Mouse (Mus musculus): Measurements from ENCODE around the gene Apoc2. TPM values are rescaled to one million over a fixed set of nuclear protein-coding genes. Genes with fewer than 3 reads are reported as not detected.

Gene Apoc2
- polyA plus RNA-seq (2015; fragmentation: Nextera tagmentation; extraction: Ambion mirVana): not detected in 2 replicates

- Histone ChIP-seq H3K9ac (replicated peaks; ENCODE audit: low read depth, low read length) (no peak within 1 kb of the TSS), H3K9me3 (ENCODE audit: control insufficient read depth, low read length) (no peaks in the 10 kb centered on the region), H3K36me3 (ENCODE audit: control insufficient read depth, insufficient read depth) (no peaks in the 10 kb centered on the region), H3K27ac (ENCODE audit: low read length) (no peak within 1 kb of the TSS), H3K4me2 (ENCODE audit: low read length) (no peak within 1 kb of the TSS), H3K4me1 (replicated peaks; ENCODE audit: control insufficient read depth, insufficient read depth, low read length) (no peaks in the 10 kb centered on the region), H3K27me3 (replicated peaks; ENCODE audit: control insufficient read depth, insufficient read depth, low read length) (no peaks in the 10 kb centered on the region), H3K4me3 (replicated peaks; ENCODE audit: low read length) (no peak within 1 kb of the TSS)
- no peak for ATAC-seq
- 85% methylated on average over 8 of the region's 8 CpGs for WGBS
Observed at GRCm38 (mm10) chr7:19677872-19678271, at the start of gene Apoc2. Gene Apoc2, minus strand, starts transcription at chr7:19677941.

DNA sequence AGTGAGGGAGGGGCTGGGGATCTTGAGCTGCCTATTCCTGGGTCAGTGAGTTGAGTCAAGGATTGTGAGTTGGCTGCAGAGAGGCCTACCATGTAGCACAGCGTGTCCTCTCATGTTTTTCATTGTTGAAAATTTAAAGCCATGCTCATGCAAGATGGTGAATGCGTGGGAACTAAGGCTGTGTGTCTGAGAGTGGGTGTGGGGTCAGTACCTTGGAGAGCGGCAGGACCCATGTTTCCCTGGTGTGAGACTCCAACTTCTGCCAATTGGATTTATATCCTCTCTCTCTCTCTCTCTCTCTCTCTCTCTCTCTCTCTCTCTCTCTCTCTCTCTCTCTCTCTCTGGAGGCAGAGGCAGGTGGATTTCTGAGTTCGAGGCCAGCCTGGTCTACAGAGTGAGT, 48.8 kb upstream of the Apoc2 start:
- H3K4me2 ChIP-seq (ENCODE audit: low read length): no peak overlapping the region
- 91% methylated on average over 4 of the region's 4 CpGs for WGBS
- H3K4me3 ChIP-seq (replicated peaks; ENCODE audit: low read length): no peak overlapping the region
- H3K9me3 ChIP-seq (ENCODE audit: control insufficient read depth, low read length): no peaks in the 10 kb centered on the region
- H3K27ac ChIP-seq (ENCODE audit: low read length): no peak overlapping the region
- H3K4me1 ChIP-seq (replicated peaks; ENCODE audit: control insufficient read depth, insufficient read depth, low read length): no peaks in the 10 kb centered on the region
- H3K36me3 ChIP-seq (ENCODE audit: control insufficient read depth, insufficient read depth): peaks cover 36% of the 10 kb centered on the region; the same call in 1 of the 2 replicates
- no peak overlapping the region for H3K9ac ChIP-seq (replicated peaks; ENCODE audit: low read depth, low read length)
- no peaks in the 10 kb centered on the region for H3K27me3 ChIP-seq (replicated peaks; ENCODE audit: control insufficient read depth, insufficient read depth, low read length)
- no peak for ATAC-seq

- H3K9me3 ChIP-seq (ENCODE audit: control insufficient read depth, low read length): no peaks in the 10 kb centered on the region
- no peak overlapping the region for H3K4me2 ChIP-seq (ENCODE audit: low read length)
- H3K27me3 ChIP-seq (replicated peaks; ENCODE audit: control insufficient read depth, insufficient read depth, low read length): no peaks in the 10 kb centered on the region
- peaks cover 20% of the 10 kb centered on the region; the same call in 1 of the 2 replicates for H3K36me3 ChIP-seq (ENCODE audit: control insufficient read depth, insufficient read depth)
- 96% methylated on average over 12 of the region's 12 CpGs for WGBS
- ATAC-seq: no peak
- no peak overlapping the region for H3K4me3 ChIP-seq (replicated peaks; ENCODE audit: low read length)
- H3K27ac ChIP-seq (ENCODE audit: low read length): no peak overlapping the region
- no peaks in the 10 kb centered on the region for H3K4me1 ChIP-seq (replicated peaks; ENCODE audit: control insufficient read depth, insufficient read depth, low read length)
- H3K9ac ChIP-seq (replicated peaks; ENCODE audit: low read depth, low read length): no peak overlapping the region
Observed at GRCm38 (mm10) chr7:19724167-19724566, 46.4 kb upstream of the Apoc2 start.

DNA sequence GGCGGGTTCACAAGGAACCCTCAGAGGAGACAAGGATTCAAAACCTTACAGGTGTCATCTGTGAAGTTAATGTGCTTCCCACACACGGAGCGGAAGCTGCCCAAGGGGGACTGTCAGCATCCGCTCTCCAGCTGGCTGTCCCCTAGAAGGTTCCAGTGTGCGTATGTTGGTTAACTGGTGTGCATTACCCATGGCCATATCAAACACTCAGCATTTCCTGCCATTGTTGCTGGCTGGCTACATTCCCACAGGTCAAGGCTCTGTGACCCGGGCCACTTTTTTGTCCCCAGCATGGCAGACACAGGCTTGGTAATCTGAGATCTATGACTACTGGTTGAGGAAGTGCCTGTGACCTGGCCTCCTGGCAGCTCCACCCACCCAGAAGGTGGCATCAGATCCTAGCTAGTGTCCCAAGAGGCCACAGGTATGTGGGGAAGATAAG, 45.0 kb upstream of the Apoc2 start:
- Histone ChIP-seq H3K9me3 (ENCODE audit: control insufficient read depth, low read length) (no peaks in the 10 kb centered on the region), H3K4me3 (replicated peaks; ENCODE audit: low read length) (no peak overlapping the region), H3K27ac (ENCODE audit: low read length) (no peak overlapping the region), H3K4me2 (ENCODE audit: low read length) (no peak overlapping the region), H3K4me1 (replicated peaks; ENCODE audit: control insufficient read depth, insufficient read depth, low read length) (no peaks in the 10 kb centered on the region), H3K27me3 (replicated peaks; ENCODE audit: control insufficient read depth, insufficient read depth, low read length) (no peaks in the 10 kb centered on the region), H3K36me3 (ENCODE audit: control insufficient read depth, insufficient read depth) (peaks cover 10% of the 10 kb centered on the region; the same call in 1 of the 2 replicates), H3K9ac (replicated peaks; ENCODE audit: low read depth, low read length) (no peak overlapping the region)
- WGBS: 90% methylated on average over 6 of the region's 6 CpGs
- ATAC-seq: no peak

DNA sequence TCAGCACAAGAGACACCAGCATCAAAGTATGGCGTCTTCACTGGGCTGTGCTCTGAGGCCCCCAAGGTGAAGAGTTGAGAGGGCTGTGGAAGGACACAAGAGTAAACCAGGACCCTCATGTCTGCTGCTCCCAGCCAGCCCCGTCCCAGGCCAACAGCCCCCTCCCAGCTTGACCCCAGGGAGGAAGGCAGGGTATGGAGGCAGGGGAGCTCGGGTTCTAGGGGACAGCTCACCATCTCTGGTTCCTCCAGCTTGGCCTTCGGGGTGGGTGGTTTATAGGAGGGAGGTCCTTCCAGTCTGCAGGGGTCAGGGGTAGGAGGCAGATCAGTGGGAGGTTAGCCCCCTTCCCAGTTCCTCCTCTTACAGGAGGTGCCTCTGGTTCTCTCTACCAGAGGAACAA, 41.5 kb upstream of the Apoc2 start:
- ATAC-seq: no peak
- 96% methylated on average over 4 of the region's 4 CpGs for WGBS

GRCm38 (mm10) chr7:19718297-19718952, 40.7 kb upstream of the Apoc2 start:
- no peak overlapping the region for H3K9ac ChIP-seq (replicated peaks; ENCODE audit: low read depth, low read length)
- no peaks in the 10 kb centered on the region for H3K9me3 ChIP-seq (ENCODE audit: control insufficient read depth, low read length)
- no peak overlapping the region for H3K27ac ChIP-seq (ENCODE audit: low read length)
- peaks cover 17% of the 10 kb centered on the region for H3K4me1 ChIP-seq (replicated peaks; ENCODE audit: control insufficient read depth, insufficient read depth, low read length)
- peaks cover 5% of the 10 kb centered on the region; the same call in 1 of the 2 replicates for H3K36me3 ChIP-seq (ENCODE audit: control insufficient read depth, insufficient read depth)
- H3K4me3 ChIP-seq (replicated peaks; ENCODE audit: low read length): no peak overlapping the region
- 93% methylated on average over 5 of the region's 5 CpGs for WGBS
- no peak for ATAC-seq
- no peaks in the 10 kb centered on the region for H3K27me3 ChIP-seq (replicated peaks; ENCODE audit: control insufficient read depth, insufficient read depth, low read length)
- no peak overlapping the region for H3K4me2 ChIP-seq (ENCODE audit: low read length)

More for the DNA sequence above, 41.5 kb upstream of the Apoc2 start:
- Histone ChIP-seq H3K27me3 (replicated peaks; ENCODE audit: control insufficient read depth, insufficient read depth, low read length) (no peaks in the 10 kb centered on the region), H3K9ac (replicated peaks; ENCODE audit: low read depth, low read length) (no peak overlapping the region), H3K27ac (ENCODE audit: low read length) (no peak overlapping the region), H3K4me3 (replicated peaks; ENCODE audit: low read length) (no peak overlapping the region), H3K9me3 (ENCODE audit: control insufficient read depth, low read length) (no peaks in the 10 kb centered on the region), H3K4me2 (ENCODE audit: low read length) (no peak overlapping the region), H3K36me3 (ENCODE audit: control insufficient read depth, insufficient read depth) (peaks cover 5% of the 10 kb centered on the region; the same call in 1 of the 2 replicates), H3K4me1 (replicated peaks; ENCODE audit: control insufficient read depth, insufficient read depth, low read length) (peaks cover 13% of the 10 kb centered on the region)

- Histone ChIP-seq H3K9ac (replicated peaks; ENCODE audit: low read depth, low read length) (no peak overlapping the region), H3K36me3 (ENCODE audit: control insufficient read depth, insufficient read depth) (no peaks in the 10 kb centered on the region; the same call in 1 of the 2 replicates), H3K4me1 (replicated peaks; ENCODE audit: control insufficient read depth, insufficient read depth, low read length) (peaks cover 17% of the 10 kb centered on the region), H3K4me2 (ENCODE audit: low read length) (no peak overlapping the region), H3K27me3 (replicated peaks; ENCODE audit: control insufficient read depth, insufficient read depth, low read length) (no peaks in the 10 kb centered on the region), H3K4me3 (replicated peaks; ENCODE audit: low read length) (no peak overlapping the region), H3K9me3 (ENCODE audit: control insufficient read depth, low read length) (no peaks in the 10 kb centered on the region), H3K27ac (ENCODE audit: low read length) (no peak overlapping the region)
- no peak for ATAC-seq
- 87% methylated on average over 4 of the region's 4 CpGs for WGBS
Observed at GRCm38 (mm10) chr7:19717346-19717745, 39.6 kb upstream of the Apoc2 start.

DNA sequence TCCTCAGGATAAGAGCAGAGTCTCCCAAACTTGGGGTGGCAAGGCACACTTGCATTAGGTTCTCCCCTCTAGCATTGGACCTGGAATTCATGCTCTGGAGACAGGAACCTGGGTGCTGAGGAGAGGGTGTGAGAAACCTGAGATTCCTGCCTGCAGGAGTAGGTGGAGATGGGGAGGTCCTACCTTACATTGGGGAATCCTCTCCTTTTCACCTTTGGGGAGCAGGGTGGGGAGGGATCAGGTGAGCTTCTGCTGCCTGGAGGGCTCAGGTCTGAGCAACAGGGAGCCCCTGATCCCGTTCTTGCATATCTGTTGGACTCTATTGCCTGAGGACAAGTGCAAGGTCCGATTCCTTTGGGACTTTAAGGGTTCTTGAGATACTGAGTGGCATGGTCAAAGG, 39.1 kb upstream of the Apoc2 start:
- 88% methylated on average over 2 of the region's 2 CpGs for WGBS
- Histone ChIP-seq H3K4me3 (replicated peaks; ENCODE audit: low read length) (no peak overlapping the region), H3K9me3 (ENCODE audit: control insufficient read depth, low read length) (no peaks in the 10 kb centered on the region), H3K4me2 (ENCODE audit: low read length) (peak overlapping the region; percentile 75; the same call in 1 of the 2 replicates), H3K4me1 (replicated peaks; ENCODE audit: control insufficient read depth, insufficient read depth, low read length) (peaks cover 17% of the 10 kb centered on the region), H3K27me3 (replicated peaks; ENCODE audit: control insufficient read depth, insufficient read depth, low read length) (no peaks in the 10 kb centered on the region), H3K36me3 (ENCODE audit: control insufficient read depth, insufficient read depth) (no peaks in the 10 kb centered on the region; the same call in 1 of the 2 replicates), H3K9ac (replicated peaks; ENCODE audit: low read depth, low read length) (no peak overlapping the region), H3K27ac (ENCODE audit: low read length) (peak overlapping the region; percentile 91)
- ATAC-seq: no peak

DNA sequence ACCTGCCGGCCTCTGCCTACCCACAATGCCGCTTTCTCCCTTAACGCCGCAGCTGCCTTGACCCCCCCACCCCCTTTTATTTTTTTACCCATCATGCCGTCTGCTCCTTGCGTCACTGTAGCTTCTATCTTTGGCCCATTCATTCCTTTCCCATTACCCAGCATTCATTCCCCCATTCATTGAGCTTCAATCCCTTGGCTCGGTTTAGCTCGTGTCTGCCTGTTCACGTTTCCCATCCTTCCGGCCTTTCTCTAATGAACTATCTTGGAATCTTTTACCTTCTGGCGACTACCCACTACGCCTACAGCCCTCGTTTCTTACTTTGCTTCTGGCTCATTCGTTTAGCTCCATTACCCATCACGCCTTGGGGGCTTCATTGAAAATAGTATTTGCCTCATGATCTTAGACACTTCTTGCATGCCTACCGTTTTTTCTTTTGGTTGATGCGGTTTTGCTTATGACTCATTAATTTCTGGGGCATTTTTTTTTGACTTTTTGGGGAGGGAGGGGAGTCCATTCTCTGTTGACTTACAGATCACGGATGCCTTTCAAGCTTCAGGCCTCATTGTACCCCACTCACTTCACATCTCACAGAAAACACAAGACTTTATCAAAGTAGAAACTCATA, 38.4 kb upstream of the Apoc2 start:
- Histone ChIP-seq H3K4me3 (replicated peaks; ENCODE audit: low read length) (peak overlapping the region; percentile 47), H3K4me2 (ENCODE audit: low read length) (peak overlapping the region; percentile 75), H3K27me3 (replicated peaks; ENCODE audit: control insufficient read depth, insufficient read depth, low read length) (no peaks in the 10 kb centered on the region), H3K9me3 (ENCODE audit: control insufficient read depth, low read length) (no peaks in the 10 kb centered on the region), H3K9ac (replicated peaks; ENCODE audit: low read depth, low read length) (peak overlapping the region; percentile 53), H3K27ac (ENCODE audit: low read length) (peak overlapping the region; percentile 91), H3K4me1 (replicated peaks; ENCODE audit: control insufficient read depth, insufficient read depth, low read length) (peaks cover 17% of the 10 kb centered on the region), H3K36me3 (ENCODE audit: control insufficient read depth, insufficient read depth) (no peaks in the 10 kb centered on the region; the same call in 1 of the 2 replicates)
- WGBS: 6% methylated on average over 18 of the region's 18 CpGs
- no peak for ATAC-seq

Measured in forebrain, embryonic 16.5 days (tissue).